ENCODE assay signal across 19 mouse cellular contexts in the genomic region with DNA sequence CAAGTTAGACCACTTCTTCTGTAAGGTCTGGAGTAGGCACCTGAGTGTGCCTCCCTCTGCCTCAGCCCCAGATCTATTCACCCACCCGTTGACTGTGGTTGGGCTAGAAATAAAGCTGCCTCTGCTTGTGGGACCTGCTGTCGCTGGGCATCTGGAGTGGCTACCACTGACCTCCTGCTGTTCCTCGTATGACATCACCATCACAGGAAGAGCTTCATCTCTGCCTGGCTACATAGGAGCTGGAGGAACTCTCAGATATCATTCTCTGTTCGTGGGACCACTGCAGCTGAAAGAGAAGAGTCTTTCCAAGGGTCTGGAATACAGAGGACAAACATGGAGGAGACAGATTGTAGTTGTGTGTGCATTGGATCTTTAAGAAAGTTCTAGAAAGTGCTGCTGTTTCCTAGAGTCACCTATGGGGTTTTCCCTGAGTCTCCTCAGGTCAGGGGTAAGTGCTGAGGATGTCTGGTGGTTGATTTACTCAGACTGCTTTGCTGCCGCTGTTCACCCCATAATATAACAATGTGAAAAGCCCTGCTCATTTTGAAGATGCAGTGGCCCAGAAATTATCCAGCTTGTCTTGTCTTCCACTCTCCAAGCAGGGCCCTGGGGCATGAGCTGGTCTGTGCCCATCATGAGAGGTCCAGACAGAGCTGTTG. TPM values are rescaled to one million over a fixed set of nuclear protein-coding genes. Genes with fewer than 3 reads are reported as not detected.
A peak's percentile ranks its signal among the peaks of the same experiment; 100 is the strongest.
DNase-seq lines count a peak whose midpoint lies in the region; ATAC-seq and TF ChIP-seq lines count a peak whose summit lies in the region.
"Had no signal": no experiment of that assay in that cellular context is flagged by ENCODE, and none has a peak within 500 bp of the region (broad histone marks: within the 10 kb centered on the region; RNA-seq: fewer than 3 reads in every experiment).

No protein-coding gene starts in this region.

- H3K79me2 ChIP-seq in CH12.LX (replicated peaks; ENCODE audit: control insufficient read depth, extremely low read depth, insufficient read depth, poor library complexity, severe bottlenecking): no peaks in the 10 kb centered on the region

- TF ChIP-seq EP300 in CH12.LX (IDR thresholded peaks at IDR 0.05; ENCODE audit: low read length): peak; percentile 46; the same call in 1 of the 2 replicates

- peaks cover 0 to 36% of the 10 kb centered on the region in 2 experiments for H3K36me3 ChIP-seq in CH12.LX (replicated peaks in 1 of 2; ENCODE audit: control insufficient read depth in 1 of 2, insufficient read depth in 1 of 2, low read length in 1 of 2)
- H3K36me3 ChIP-seq in forebrain, embryonic 11.5 days (ENCODE audit: control insufficient read depth, insufficient read depth, low read length): no peaks in the 10 kb centered on the region
- H3K36me3 ChIP-seq: embryonic facial prominence, embryonic 10.5 days; heart, embryonic 13.5 days; hindbrain, embryonic 15.5 days had no signal

- peak overlapping the region; percentile 78 for H3K4me2 ChIP-seq in CH12.LX (ENCODE audit: insufficient read depth, low read depth, poor library complexity, severe bottlenecking)
- H3K4me2 ChIP-seq in forebrain, embryonic 11.5 days (ENCODE audit: low read depth, low read length, severe bottlenecking): no peak overlapping the region

- no peak for TF ChIP-seq CTCF in CH12.LX (conservative IDR thresholded peaks at IDR 0.05 in 1 of 2, IDR thresholded peaks at IDR 0.05 in 1 of 2; ENCODE audit: low read depth in 2 of 2, low read length in 2 of 2)

- H3K4me1 ChIP-seq in CH12.LX (ENCODE audit: control insufficient read depth in 1 of 2, insufficient read depth in 2 of 2): peaks cover 37 to 59% of the 10 kb centered on the region in 2 experiments
- H3K4me1 ChIP-seq in forebrain, embryonic 11.5 days (replicated peaks; ENCODE audit: control insufficient read depth, insufficient read depth, low read length): 0 out of 2 replicates have a peak, but pooled peaks cover 3% of the 10 kb centered on the region

- peak overlapping the region in 1 of 3 experiments; percentile 4 for H3K4me3 ChIP-seq in CH12.LX (replicated peaks in 1 of 3; ENCODE audit: low read depth in 2 of 3, low read length in 2 of 3, poor library complexity in 1 of 3)
- H3K4me3 ChIP-seq in forebrain, embryonic 11.5 days (ENCODE audit: low read depth, low read length): no peak overlapping the region
- H3K4me3 ChIP-seq: embryonic facial prominence, embryonic 10.5 days; heart, adult 2 months; heart, embryonic 13.5 days; hindbrain, embryonic 15.5 days had no signal

- peaks cover 22% of the 10 kb centered on the region for H3K9me3 ChIP-seq in CH12.LX (replicated peaks; ENCODE audit: low read length)
- H3K9me3 ChIP-seq in forebrain, embryonic 11.5 days (ENCODE audit: control insufficient read depth, low read length): no peaks in the 10 kb centered on the region
- H3K9me3 ChIP-seq: embryonic facial prominence, embryonic 10.5 days; heart, embryonic 13.5 days; hindbrain, embryonic 15.5 days had no signal

- in situ Hi-C loops in CH12.LX (cut with MboI; ENCODE audit: low pct_ligation_motif_present, low pct_unique_long_range_greater_than_20kb, low sequenced_read_pairs): no loop called here

- H3K27ac ChIP-seq in CH12.LX (ENCODE audit: insufficient read depth, low read depth): peak overlapping the region; percentile 76
- no peak overlapping the region for H3K27ac ChIP-seq in forebrain, embryonic 11.5 days (ENCODE audit: low read depth, low read length)
- H3K27ac ChIP-seq: embryonic facial prominence, embryonic 10.5 days; heart, adult 2 months; heart, embryonic 13.5 days had no signal

- WGBS in forebrain, embryonic 11.5 days: 72% methylated on average over 5 of the region's 5 CpGs

- intact Hi-C loops in left cerebral cortex, postnatal 36 days (cut with DNase I): no loop called here

- peak; percentile 60 for DNase-seq in CD4-positive helper T cell, adult 2 months (ENCODE audit: low read depth, low spot score)
- DNase-seq in CH12.LX (ENCODE audit: extremely low read depth): peak; percentile 43
- DNase-seq in induced T-regulatory cell, adult 2 months (ENCODE audit: low read depth): peak; percentile 80
- peak; percentile 39 to 63 for DNase-seq in natural killer cell, adult 2 months (ENCODE audit: low spot score in 2 of 2)
- no peak for DNase-seq in urinary bladder, adult 18-20 months (ENCODE audit: low spot score in 2 of 2)
- no peak for DNase-seq in forebrain, embryonic 11.5 days (ENCODE audit: low spot score)
- no peak for DNase-seq in gastrocnemius, postnatal 4 days (ENCODE audit: low spot score in 2 of 2)
- DNase-seq in left cerebral cortex, postnatal 36 days (ENCODE audit: low spot score in 2 of 2): no peak
- DNase-seq: adrenal gland, adult 8-10 months; adrenal gland, postnatal 36 days; cerebellum, adult 18-20 months; cerebellum, adult 9-11 months; gastrocnemius, postnatal 36 days had no signal

- no peak for TF ChIP-seq RAD21 in CH12.LX (IDR thresholded peaks at IDR 0.05; ENCODE audit: low read depth, low read length)

- no peak for ATAC-seq in forebrain, embryonic 11.5 days (replicated peaks; ENCODE audit: low FRiP score)
- ATAC-seq: forebrain, embryonic 14.5 days had no signal

- TF ChIP-seq POLR2A in CH12.LX (IDR thresholded peaks at IDR 0.05; ENCODE audit: low read depth, low read length): no peak

- dilution Hi-C loops in CH12.LX (cut with MboI; ENCODE audit: extremely low pct_ligation_motif_present, extremely low pct_unique_long_range_greater_than_20kb, low sequenced_read_pairs): no loop called here

- H3K27me3 ChIP-seq in CH12.LX (replicated peaks): no peaks in the 10 kb centered on the region
- no peaks in the 10 kb centered on the region for H3K27me3 ChIP-seq in forebrain, embryonic 11.5 days (ENCODE audit: control insufficient read depth, insufficient read depth, low read length)
- H3K27me3 ChIP-seq: hindbrain, embryonic 15.5 days had no signal

- peak overlapping the region; percentile 12; the same call in 1 of the 2 replicates for H3K9ac ChIP-seq in CH12.LX (ENCODE audit: insufficient read depth, low read depth)
- H3K9ac ChIP-seq in forebrain, embryonic 11.5 days (ENCODE audit: low read length): no peak overlapping the region
- H3K9ac ChIP-seq: heart, embryonic 13.5 days; hindbrain, embryonic 15.5 days had no signal

TF ChIP-seq in CH12.LX, 34 proteins besides CTCF, POLR2A, EP300 and RAD21:
- 0 out of 2 replicates have a peak, but pooled peaks have one; percentile 13 for TF ChIP-seq JUN (IDR thresholded peaks at IDR 0.05; ENCODE audit: insufficient read depth, low read depth, low read length)
- no peak for TF ChIP-seq ZC3H11A (IDR thresholded peaks at IDR 0.05; ENCODE audit: low read depth, low read length)
- TF ChIP-seq CHD2 (IDR thresholded peaks at IDR 0.05; ENCODE audit: low read length): no peak; the same call in 1 of the 2 replicates
- 0 out of 2 replicates have a peak, but pooled peaks have one; percentile 4 for TF ChIP-seq TCF12 (IDR thresholded peaks at IDR 0.05; ENCODE audit: low read depth, low read length)
- TF ChIP-seq MYC (IDR thresholded peaks at IDR 0.05; ENCODE audit: low read depth, low read length): peak; percentile 11; the same call in 1 of the 2 replicates
- 0 out of 2 replicates have a peak, but pooled peaks have one; percentile 17 for TF ChIP-seq BHLHE40 (IDR thresholded peaks at IDR 0.05; ENCODE audit: low read depth, low read length)

RNA-seq across cellular contexts. Expression of gene Pik3r5, which starts 20.0 kb away (rescaled TPM):
- 5.7 and 8.3 TPM in 2 replicates for total RNA-seq in CH12.LX (2012; rRNA removed)
- 2.9 and 3.5 TPM in 2 replicates for total RNA-seq in CH12.LX (2014; rRNA removed)
- polyA plus RNA-seq in CH12.LX (2012; ENCODE audit: insufficient read length, low read depth): 7.3 and 9.4 TPM in 2 replicates
- 0.81 and 1.2 TPM in 2 replicates for polyA plus RNA-seq in forebrain, embryonic 11.5 days (2014; fragmentation: Nextera tagmentation; extraction: Ambion mirVana)
- under 1 TPM; 0.78 to 0.80 TPM for total RNA-seq in gastrocnemius, postnatal 4 days (2021)
- 1 to 10 TPM; 3.0 to 3.3 TPM for total RNA-seq in left cerebral cortex, postnatal 36 days (2021)

RNA-seq across cellular contexts. Expression of gene Pik3r6, which starts 50.9 kb away (rescaled TPM):
- 88.4 and 102 TPM in 2 replicates for total RNA-seq in CH12.LX (2012; rRNA removed)
- total RNA-seq in CH12.LX (2014; rRNA removed): 80.9 and 82.9 TPM in 2 replicates
- polyA plus RNA-seq in CH12.LX (2012; ENCODE audit: insufficient read length, low read depth): 90.2 and 95.9 TPM in 2 replicates
- 1.6 and 1.9 TPM in 2 replicates for polyA plus RNA-seq in forebrain, embryonic 11.5 days (2014; fragmentation: Nextera tagmentation; extraction: Ambion mirVana)
- total RNA-seq in gastrocnemius, postnatal 4 days (2021): 1 to 10 TPM; 3.8 to 4.8 TPM
- 1 to 10 TPM; 2.9 to 3.8 TPM for total RNA-seq in left cerebral cortex, postnatal 36 days (2021)
- polyA plus RNA-seq: inflammation-experienced regulatory T-cells, adult 6 months had no signal

RNA-seq across cellular contexts. Expression of gene Ntn1, which starts 51.3 kb away (rescaled TPM):
- total RNA-seq in CH12.LX (2012; rRNA removed): 0.38 and 0.59 TPM in 2 replicates
- total RNA-seq in CH12.LX (2014; rRNA removed): 0.47 and 0.54 TPM in 2 replicates
- 0.78 and 1.2 TPM in 2 replicates for polyA plus RNA-seq in CH12.LX (2012; ENCODE audit: insufficient read length, low read depth)
- 4.8 and 6.2 TPM in 2 replicates for polyA plus RNA-seq in forebrain, embryonic 11.5 days (2014; fragmentation: Nextera tagmentation; extraction: Ambion mirVana)
- 10 to 100 TPM; 28.6 to 29.0 TPM for total RNA-seq in gastrocnemius, postnatal 4 days (2021)
- total RNA-seq in left cerebral cortex, postnatal 36 days (2021): 1 to 10 TPM; 5.5 to 7.5 TPM

Comparison
In these comparisons a context has a peak if more than half of its experiments do, and no peak if none do; other contexts are left out.
1. DNase-seq: peak in CD4-positive helper T cell, adult 2 months (single experiment), CH12.LX (single experiment), induced T-regulatory cell, adult 2 months (single experiment) and natural killer cell, adult 2 months (2 of 2); none in urinary bladder, adult 18-20 months (0 of 2), forebrain, embryonic 11.5 days (single experiment), gastrocnemius, postnatal 4 days (0 of 2) and left cerebral cortex, postnatal 36 days (0 of 2).
2. RNA of gene Pik3r6, which starts 50.9 kb away (total RNA-seq): 80.9 to 102 TPM in CH12.LX; 3.8 to 4.8 TPM in gastrocnemius, postnatal 4 days and 2.9 to 3.8 TPM in left cerebral cortex, postnatal 36 days; every median in the first group is over 10 times any median in the second.
3. RNA of gene Ntn1, which starts 51.3 kb away (total RNA-seq): 28.6 to 29.0 TPM in gastrocnemius, postnatal 4 days and 5.5 to 7.5 TPM in left cerebral cortex, postnatal 36 days; 0.38 to 0.59 TPM in CH12.LX; every median in the first group is over 4 times any median in the second.